Mouse (Mus musculus): ENCODE measurements around the gene Abhd17c. TPM values are rescaled to one million over a fixed set of nuclear protein-coding genes. Genes with fewer than 3 reads are reported as not detected.

Gene Abhd17c
- polyA plus RNA-seq, 1 experiment = 57.3 TPM

DNA sequence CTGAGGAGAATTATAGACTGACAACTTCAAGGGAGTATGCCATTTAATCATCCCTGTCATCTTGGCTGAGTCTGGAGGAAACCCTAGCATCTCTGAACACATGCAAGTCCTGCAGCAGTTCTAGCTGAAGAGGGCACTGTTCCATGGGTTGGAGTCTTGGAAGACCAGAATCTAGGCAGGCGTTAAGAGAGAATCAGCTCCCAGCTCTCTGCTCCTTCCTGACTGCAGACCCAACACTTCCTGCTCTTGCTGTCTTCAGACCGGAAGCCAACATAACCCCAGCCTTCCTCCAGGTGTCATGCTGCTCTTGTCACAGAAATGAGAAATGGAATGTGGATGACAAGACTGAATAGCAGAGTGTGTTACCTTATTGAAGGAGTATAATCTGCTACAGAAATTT lies 36.3 kb downstream of the Abhd17c start:
- no peak overlapping the region for H3K27ac ChIP-seq (ENCODE audit: insufficient read depth, low read length)
- no peak overlapping the region for H3K9ac ChIP-seq (ENCODE audit: low read depth, poor library complexity, severe bottlenecking)
- peaks cover 20% of the 10 kb centered on the region for H3K36me3 ChIP-seq (ENCODE audit: control insufficient read depth, insufficient read depth, low read length, poor library complexity, severe bottlenecking)
- H3K4me3 ChIP-seq (ENCODE audit: low read depth, low read length) = no peak overlapping the region
- TF ChIP-seq CTCF (IDR thresholded peaks at IDR 0.05; ENCODE audit: low read depth, low read length) = no peak
- no peak for TF ChIP-seq POLR2A (IDR thresholded peaks at IDR 0.05; ENCODE audit: insufficient read depth, low read length)
- TF ChIP-seq EP300 (IDR thresholded peaks at IDR 0.05; ENCODE audit: insufficient read depth, low read depth, low read length) = no peak
- no peaks in the 10 kb centered on the region for H3K27me3 ChIP-seq (ENCODE audit: control insufficient read depth, insufficient read depth, low read length, poor library complexity, severe bottlenecking)
- no peaks in the 10 kb centered on the region for H3K4me1 ChIP-seq (ENCODE audit: control insufficient read depth, insufficient read depth, low read length)
- no peaks in the 10 kb centered on the region; the same call in 1 of the 2 replicates for H3K9me3 ChIP-seq (replicated peaks; ENCODE audit: control insufficient read depth, insufficient read depth, low read length, poor library complexity, severe bottlenecking)

- Histone ChIP-seq H3K27me3 (ENCODE audit: control insufficient read depth, insufficient read depth, low read length, poor library complexity, severe bottlenecking) (no peaks in the 10 kb centered on the region), H3K27ac (ENCODE audit: insufficient read depth, low read length) (no peak overlapping the region), H3K9me3 (replicated peaks; ENCODE audit: control insufficient read depth, insufficient read depth, low read length, poor library complexity, severe bottlenecking) (no peaks in the 10 kb centered on the region; the same call in 1 of the 2 replicates), H3K9ac (ENCODE audit: low read depth, poor library complexity, severe bottlenecking) (no peak overlapping the region), H3K4me3 (ENCODE audit: low read depth, low read length) (no peak overlapping the region), H3K36me3 (ENCODE audit: control insufficient read depth, insufficient read depth, low read length, poor library complexity, severe bottlenecking) (peaks cover 26% of the 10 kb centered on the region), H3K4me1 (ENCODE audit: control insufficient read depth, insufficient read depth, low read length) (no peaks in the 10 kb centered on the region)
- no peak for TF ChIP-seq EP300 (IDR thresholded peaks at IDR 0.05; ENCODE audit: insufficient read depth, low read depth, low read length)
- TF ChIP-seq CTCF (IDR thresholded peaks at IDR 0.05; ENCODE audit: low read depth, low read length) = no peak
- TF ChIP-seq POLR2A (IDR thresholded peaks at IDR 0.05; ENCODE audit: insufficient read depth, low read length) = no peak
Observed at GRCm38 (mm10) chr7:84114775-84115174, 36.9 kb downstream of the Abhd17c start.

- Histone ChIP-seq H3K9ac (ENCODE audit: low read depth, poor library complexity, severe bottlenecking) (no peak overlapping the region), H3K4me1 (ENCODE audit: control insufficient read depth, insufficient read depth, low read length) (no peaks in the 10 kb centered on the region), H3K27me3 (ENCODE audit: control insufficient read depth, insufficient read depth, low read length, poor library complexity, severe bottlenecking) (no peaks in the 10 kb centered on the region), H3K36me3 (ENCODE audit: control insufficient read depth, insufficient read depth, low read length, poor library complexity, severe bottlenecking) (peaks cover 29% of the 10 kb centered on the region), H3K9me3 (replicated peaks; ENCODE audit: control insufficient read depth, insufficient read depth, low read length, poor library complexity, severe bottlenecking) (no peaks in the 10 kb centered on the region; the same call in 1 of the 2 replicates), H3K27ac (ENCODE audit: insufficient read depth, low read length) (no peak overlapping the region), H3K4me3 (ENCODE audit: low read depth, low read length) (no peak overlapping the region)
- TF ChIP-seq CTCF (IDR thresholded peaks at IDR 0.05; ENCODE audit: low read depth, low read length) = no peak
- no peak for TF ChIP-seq POLR2A (IDR thresholded peaks at IDR 0.05; ENCODE audit: insufficient read depth, low read length)
- no peak for TF ChIP-seq EP300 (IDR thresholded peaks at IDR 0.05; ENCODE audit: insufficient read depth, low read depth, low read length)
Observed at GRCm38 (mm10) chr7:84113035-84113390, 38.7 kb downstream of the Abhd17c start.

- Histone ChIP-seq H3K9ac (ENCODE audit: low read depth, poor library complexity, severe bottlenecking) (no peak overlapping the region), H3K4me3 (ENCODE audit: low read depth, low read length) (no peak overlapping the region), H3K27ac (ENCODE audit: insufficient read depth, low read length) (no peak overlapping the region), H3K9me3 (replicated peaks; ENCODE audit: control insufficient read depth, insufficient read depth, low read length, poor library complexity, severe bottlenecking) (no peaks in the 10 kb centered on the region; the same call in 1 of the 2 replicates), H3K27me3 (ENCODE audit: control insufficient read depth, insufficient read depth, low read length, poor library complexity, severe bottlenecking) (no peaks in the 10 kb centered on the region), H3K36me3 (ENCODE audit: control insufficient read depth, insufficient read depth, low read length, poor library complexity, severe bottlenecking) (peaks cover 29% of the 10 kb centered on the region), H3K4me1 (ENCODE audit: control insufficient read depth, insufficient read depth, low read length) (no peaks in the 10 kb centered on the region)
- no peak for TF ChIP-seq EP300 (IDR thresholded peaks at IDR 0.05; ENCODE audit: insufficient read depth, low read depth, low read length)
- no peak for TF ChIP-seq CTCF (IDR thresholded peaks at IDR 0.05; ENCODE audit: low read depth, low read length)
- TF ChIP-seq POLR2A (IDR thresholded peaks at IDR 0.05; ENCODE audit: insufficient read depth, low read length) = no peak
Observed at GRCm38 (mm10) chr7:84112351-84113034, 39.2 kb downstream of the Abhd17c start.

DNA sequence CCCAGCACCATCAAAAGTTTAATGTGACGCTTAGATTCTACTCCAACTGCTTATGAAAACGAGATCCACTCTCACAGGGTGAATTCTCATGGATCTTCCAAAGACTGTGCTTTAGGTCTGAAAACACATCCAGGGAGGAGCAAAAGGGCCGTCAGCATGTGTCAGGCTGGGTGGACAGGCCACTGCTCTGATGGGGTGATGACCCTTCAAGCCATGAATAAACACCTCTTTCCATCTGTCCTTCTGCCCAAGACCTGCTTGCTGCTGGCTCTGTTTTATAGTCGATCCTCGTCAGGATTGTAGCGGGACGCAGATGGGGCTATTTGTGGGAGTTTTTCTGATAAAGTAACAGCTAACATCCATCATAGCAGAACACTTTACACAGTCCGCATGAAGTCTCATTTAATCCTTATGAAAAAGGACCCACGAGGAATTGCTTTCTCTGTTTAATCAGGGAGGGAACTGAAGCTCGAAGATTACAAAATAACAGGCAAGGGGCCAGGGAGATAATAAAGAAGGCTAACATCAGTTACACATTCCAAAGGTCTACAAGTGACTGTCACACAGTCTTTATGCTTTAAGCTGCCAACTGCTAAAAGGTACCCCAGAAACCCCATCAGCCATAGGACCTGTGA lies 39.9 kb downstream of the Abhd17c start:
- no peaks in the 10 kb centered on the region; the same call in 1 of the 2 replicates for H3K9me3 ChIP-seq (replicated peaks; ENCODE audit: control insufficient read depth, insufficient read depth, low read length, poor library complexity, severe bottlenecking)
- no peak overlapping the region for H3K9ac ChIP-seq (ENCODE audit: low read depth, poor library complexity, severe bottlenecking)
- no peaks in the 10 kb centered on the region for H3K4me1 ChIP-seq (ENCODE audit: control insufficient read depth, insufficient read depth, low read length)
- TF ChIP-seq POLR2A (IDR thresholded peaks at IDR 0.05; ENCODE audit: insufficient read depth, low read length) (no peak), EP300 (IDR thresholded peaks at IDR 0.05; ENCODE audit: insufficient read depth, low read depth, low read length) (no peak), CTCF (IDR thresholded peaks at IDR 0.05; ENCODE audit: low read depth, low read length) (no peak)
- peaks cover 25% of the 10 kb centered on the region for H3K36me3 ChIP-seq (ENCODE audit: control insufficient read depth, insufficient read depth, low read length, poor library complexity, severe bottlenecking)
- H3K27me3 ChIP-seq (ENCODE audit: control insufficient read depth, insufficient read depth, low read length, poor library complexity, severe bottlenecking) = no peaks in the 10 kb centered on the region
- no peak overlapping the region for H3K27ac ChIP-seq (ENCODE audit: insufficient read depth, low read length)
- H3K4me3 ChIP-seq (ENCODE audit: low read depth, low read length) = no peak overlapping the region

DNA sequence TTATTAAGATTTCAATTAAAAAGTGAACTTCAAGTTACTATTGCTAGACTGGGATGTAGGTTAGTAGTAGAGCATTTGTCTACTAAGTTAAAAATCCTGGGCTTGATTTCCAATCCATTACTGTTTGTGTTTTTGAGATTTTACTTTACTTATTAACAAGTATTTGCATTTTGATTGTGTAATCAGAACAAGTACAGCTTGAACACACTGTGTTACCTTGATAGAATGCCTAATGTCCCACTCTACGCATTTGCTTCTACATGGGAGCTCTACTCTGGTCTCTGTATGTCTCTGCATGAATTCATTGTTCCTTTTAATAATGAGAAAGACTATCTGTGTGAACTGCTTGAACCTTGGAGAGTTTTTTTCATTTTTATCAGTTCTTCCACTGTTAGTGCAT lies 44.8 kb downstream of the Abhd17c start:
- Histone ChIP-seq H3K9ac (ENCODE audit: low read depth, poor library complexity, severe bottlenecking) (no peak overlapping the region), H3K27me3 (ENCODE audit: control insufficient read depth, insufficient read depth, low read length, poor library complexity, severe bottlenecking) (no peaks in the 10 kb centered on the region), H3K27ac (ENCODE audit: insufficient read depth, low read length) (no peak overlapping the region), H3K9me3 (replicated peaks; ENCODE audit: control insufficient read depth, insufficient read depth, low read length, poor library complexity, severe bottlenecking) (no peaks in the 10 kb centered on the region), H3K4me1 (ENCODE audit: control insufficient read depth, insufficient read depth, low read length) (no peaks in the 10 kb centered on the region), H3K4me3 (ENCODE audit: low read depth, low read length) (no peak overlapping the region), H3K36me3 (ENCODE audit: control insufficient read depth, insufficient read depth, low read length, poor library complexity, severe bottlenecking) (peaks cover 15% of the 10 kb centered on the region)
- TF ChIP-seq CTCF (IDR thresholded peaks at IDR 0.05; ENCODE audit: low read depth, low read length) = no peak
- no peak for TF ChIP-seq POLR2A (IDR thresholded peaks at IDR 0.05; ENCODE audit: insufficient read depth, low read length)
- no peak for TF ChIP-seq EP300 (IDR thresholded peaks at IDR 0.05; ENCODE audit: insufficient read depth, low read depth, low read length)

Data from ES-Bruce4 (cell line).